Mouse (Mus musculus) lung, adult 2 months (tissue): ENCODE measurements at regions not wholly inside any gene's neighbourhood (a gene's known extent, or its start where the extent isn't known, plus 50 kb on each side); places are given as distances from the start of the nearest gene placed in this dataset.

Experiments used
- CTCF ChIP-seq: fragments of 200-500 bp; IDR thresholded peaks from 2 replicates; pipeline ENCODE4 v1.5.1; 2011; ENCODE audit warnings: mild to moderate bottlenecking, low read length, control low read depth; ENCODE audit not compliant: insufficient read depth
- POLR2A ChIP-seq: fragments of 200-500 bp; IDR thresholded peaks from 2 replicates; pipeline ENCODE4 v1.6.1; 2011; ENCODE audit warnings: low read depth, mild to moderate bottlenecking, control low read depth, low read length, borderline replicate concordance; ENCODE audit errors: extremely low read depth

GRCm38 (mm10) chr11:8065811-8066210 lies 598.5 kb downstream of the Tns3 start:
- TF ChIP-seq CTCF = no peak
- TF ChIP-seq POLR2A = no peak
